Mouse (Mus musculus): ENCODE measurements around the gene Phf23.

Phf23 gene

DNA sequence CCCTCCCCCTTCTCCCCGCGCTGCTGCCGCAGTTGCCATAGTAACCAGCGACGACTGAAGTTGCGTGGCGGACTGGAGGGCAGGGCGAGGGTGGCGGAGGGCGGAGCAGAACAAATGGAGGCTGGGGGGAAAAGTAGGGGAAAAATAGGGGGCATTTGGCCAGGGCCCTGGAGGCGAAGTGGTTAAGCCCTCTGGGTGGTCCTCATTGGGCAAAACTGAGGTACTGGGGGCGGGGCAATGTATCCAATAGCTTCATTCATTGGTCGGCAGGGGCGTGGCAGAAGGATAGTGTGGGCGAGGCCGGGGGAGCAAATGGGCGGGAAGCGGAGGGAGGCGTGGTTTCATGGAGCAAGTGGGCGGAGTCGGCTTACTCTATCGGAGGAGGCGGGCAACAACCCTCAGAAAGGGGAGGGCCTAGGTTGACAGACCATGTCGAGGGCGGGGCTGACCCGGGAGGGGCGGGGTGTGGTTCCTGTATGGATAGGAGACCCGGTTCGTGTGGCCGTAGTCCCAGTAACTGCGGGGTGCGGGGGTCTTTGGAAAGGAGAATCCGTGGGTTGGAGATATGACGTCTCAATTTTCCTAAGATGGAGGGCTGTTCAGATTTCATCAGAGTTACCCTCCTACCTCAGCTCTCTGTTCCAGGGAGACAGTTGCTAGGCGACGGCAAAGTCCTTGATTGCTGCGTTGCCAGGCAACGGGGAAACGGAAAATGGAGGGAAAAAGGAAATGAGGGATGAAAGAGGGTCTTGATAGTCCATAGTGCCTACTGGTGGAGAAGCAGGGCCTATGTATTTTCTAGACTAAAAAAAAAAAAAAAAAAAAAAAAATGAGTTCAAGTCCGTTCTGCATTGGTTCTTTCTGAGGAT, 25.9 kb downstream of the Phf23 start:
- DNase-seq (ENCODE audit: low spot score in 2 of 2): peak; percentile 97

DNA sequence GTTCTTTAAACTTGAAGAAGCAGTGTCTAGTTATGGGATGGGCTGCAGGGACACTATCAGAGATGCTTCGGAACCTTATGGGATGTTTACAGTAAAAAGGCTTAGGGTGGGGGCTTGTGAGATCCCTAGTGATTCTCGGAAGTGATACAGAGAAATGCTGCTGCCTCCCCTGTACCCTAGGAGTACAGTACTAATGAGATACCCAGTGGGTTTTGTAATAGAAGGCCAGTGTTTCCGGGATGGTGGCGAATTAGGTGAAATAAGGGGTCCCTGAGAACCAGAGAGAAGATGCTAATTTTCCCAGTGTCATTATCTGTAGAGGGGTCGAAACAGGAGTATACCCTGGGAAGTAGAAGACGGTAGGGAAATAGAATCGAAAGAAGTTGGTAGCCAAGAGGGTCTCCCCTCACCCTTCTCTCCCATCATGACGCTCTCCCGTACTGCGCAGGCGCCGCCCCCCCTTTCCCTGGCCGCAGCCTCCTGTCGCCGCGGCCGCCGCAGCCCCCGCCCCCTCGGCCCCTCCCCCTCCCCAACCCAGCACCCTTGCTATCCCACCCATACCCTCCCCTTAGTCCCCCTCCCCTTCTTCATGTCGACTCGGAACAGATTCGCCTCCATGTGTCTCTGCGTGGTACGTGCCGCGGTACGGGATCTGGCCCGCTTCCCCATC, 28.0 kb downstream of the Phf23 start:
- no peak for DNase-seq (ENCODE audit: low spot score in 2 of 2)

DNA sequence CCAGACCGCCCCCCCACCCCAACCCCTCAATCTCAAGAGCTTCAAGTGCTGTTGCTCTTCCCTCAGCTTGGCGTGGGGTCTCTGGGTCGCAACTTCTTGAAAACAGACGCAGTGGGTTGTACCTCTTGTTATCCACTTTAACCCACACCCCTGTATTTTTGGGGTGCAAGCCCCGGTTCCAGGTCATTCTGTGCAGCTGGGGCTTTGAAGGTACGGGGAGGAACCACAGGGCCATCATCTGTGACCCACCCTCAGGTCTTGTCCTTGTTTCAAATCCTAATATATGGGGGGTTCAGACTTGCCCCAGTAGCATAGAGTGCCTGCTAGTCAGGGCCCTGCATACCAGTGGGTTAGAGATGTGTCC, 28.6 kb downstream of the Phf23 start:
- no peak for DNase-seq (ENCODE audit: low spot score in 2 of 2)

DNA sequence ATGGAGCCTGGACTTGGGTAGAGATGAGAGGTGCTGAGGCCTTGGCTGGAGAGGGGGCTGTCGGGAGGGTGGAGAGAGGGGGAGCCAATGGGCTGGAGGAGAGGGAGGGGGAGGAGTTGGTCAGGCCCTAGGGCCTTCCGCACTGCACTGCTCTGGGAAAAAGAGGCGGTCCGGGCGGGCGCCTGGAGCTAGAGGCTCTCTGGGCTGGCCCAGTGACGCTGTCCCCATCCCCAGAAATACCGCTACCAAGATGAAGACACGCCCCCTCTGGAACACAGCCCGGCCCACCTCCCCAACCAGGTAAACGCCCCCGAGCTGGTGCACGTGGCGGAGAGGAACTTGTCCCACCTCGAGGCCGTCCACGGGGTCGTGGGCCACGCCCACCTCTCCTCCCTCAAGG, 31.1 kb downstream of the Phf23 start:
- no peak for DNase-seq (ENCODE audit: low spot score in 2 of 2)

DNA sequence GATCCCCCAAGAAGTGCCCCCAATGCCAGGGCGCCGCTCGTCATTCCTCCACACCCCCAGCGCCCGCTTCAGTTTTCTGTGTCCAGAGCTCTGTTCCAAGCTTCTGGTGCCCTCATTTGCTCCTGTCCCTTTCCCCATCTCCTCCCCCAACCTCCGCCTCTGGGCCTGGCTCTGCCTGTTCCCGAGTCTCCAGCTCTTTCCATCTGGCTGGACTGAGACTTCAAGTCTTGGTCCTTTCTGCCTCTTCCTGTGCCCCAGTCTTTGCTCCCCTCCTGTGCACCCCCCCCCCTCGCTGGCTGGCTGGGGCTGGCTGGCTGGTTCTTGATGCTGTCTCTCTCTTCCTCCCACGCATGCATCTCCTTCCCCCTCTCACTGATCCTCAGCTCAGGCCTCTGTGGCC, 31.8 kb downstream of the Phf23 start:
- DNase-seq (ENCODE audit: low spot score in 2 of 2): no peak

DNA sequence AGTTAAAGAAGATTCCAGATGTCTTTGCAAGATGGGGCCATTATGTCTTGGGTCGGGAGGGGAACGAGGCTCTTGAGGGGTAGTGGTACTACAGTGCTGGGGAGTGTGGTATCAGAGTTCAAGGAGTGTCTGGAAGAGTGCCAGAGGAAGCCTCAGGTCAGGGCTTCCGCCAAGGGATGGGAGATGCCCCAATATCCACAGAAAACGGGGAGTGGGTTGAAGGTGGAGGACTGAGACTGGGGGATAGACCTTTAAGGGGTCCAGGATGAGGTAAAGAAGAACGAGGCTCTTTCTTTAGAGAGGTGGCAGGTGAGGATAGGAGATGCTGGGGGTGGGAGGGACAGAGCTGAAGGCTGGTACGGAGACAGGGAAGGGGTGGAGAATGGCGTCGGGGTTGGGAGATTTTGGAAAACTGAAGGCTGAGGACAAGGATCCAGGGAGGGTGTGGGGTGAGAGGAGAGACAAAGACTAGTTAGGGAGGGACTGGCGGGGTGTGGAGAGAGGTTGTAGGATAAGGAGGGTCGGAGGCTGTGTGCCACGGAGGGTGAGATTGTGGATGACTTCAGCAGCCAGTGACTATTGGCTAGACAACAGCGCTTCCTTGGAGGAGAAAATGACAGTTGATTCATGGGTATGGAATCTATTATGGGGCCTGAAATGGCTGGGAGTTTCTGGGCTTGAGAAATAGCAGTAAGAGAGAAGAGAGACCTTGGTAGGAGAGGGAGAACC, 33.0 kb downstream of the Phf23 start:
- DNase-seq (ENCODE audit: low spot score in 2 of 2): no peak

DNA sequence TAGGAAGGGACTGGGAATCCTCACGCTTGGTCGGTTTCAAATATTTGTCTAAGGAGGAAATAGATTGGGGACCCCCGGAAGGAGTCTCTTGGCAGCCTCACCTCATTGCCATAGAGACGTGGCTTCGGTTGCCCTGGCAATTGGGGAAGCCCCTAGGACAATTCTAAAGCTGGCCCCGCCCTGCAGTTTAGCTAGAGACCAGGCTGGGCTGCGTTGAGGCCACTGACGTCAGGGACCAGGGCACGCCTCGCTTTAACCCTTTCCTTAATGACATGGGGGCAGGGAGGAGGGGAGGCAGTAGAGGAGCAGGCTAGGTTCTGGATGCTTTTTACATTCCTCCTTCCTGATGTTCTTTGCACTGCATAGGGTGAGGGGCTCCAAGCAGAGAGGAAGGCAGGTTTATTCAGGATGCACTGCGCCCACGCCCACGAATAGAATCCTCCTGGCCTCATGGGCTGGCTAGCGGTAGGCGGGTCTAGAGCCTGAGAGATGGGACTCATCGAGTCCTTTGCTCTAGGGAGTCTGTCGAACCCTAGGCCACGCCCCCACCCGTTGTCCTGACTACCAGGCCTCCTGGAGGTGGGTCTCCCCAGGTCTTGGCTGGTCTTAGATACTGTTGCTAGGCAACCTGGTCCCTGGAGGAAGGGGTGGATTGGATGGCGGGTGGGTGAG, 33.7 kb downstream of the Phf23 start:
- DNase-seq (ENCODE audit: low spot score in 2 of 2): peak; percentile 90 to 93

DNA sequence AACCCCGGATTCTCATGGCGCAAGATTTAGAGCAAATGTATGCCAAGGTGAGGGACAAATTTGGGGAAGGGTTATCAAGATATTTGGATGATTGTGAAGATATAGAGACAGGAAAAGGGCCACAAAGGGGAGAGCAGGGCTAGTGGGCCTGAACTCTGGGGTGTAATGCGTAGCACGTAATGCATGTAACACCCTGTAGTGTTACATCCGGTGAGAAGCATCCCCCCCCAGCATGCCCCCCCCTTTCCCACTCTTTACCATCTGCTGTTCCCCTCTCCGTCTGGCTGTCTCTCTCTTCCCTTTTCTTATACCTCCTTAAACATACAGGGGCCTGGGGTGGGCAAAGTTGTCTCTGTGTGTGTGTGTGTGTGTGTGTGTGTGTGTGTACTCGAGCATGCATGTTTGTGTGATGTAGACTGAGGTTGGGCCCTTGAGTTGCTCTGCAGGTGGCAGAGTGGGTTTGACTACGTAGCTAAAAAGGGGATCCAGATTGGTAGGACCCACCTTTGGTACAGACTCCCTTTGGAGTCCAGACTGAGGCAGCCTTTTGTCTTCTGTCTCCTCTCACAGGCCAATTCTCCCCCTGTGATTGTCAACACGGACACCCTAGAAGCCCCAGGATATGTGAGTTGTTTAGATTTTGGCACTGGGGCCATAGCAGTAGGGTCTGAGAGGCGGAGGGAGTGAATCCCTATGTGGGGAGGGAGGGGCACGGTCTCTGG, 34.4 kb downstream of the Phf23 start:
- DNase-seq (ENCODE audit: low spot score in 2 of 2): no peak

DNA sequence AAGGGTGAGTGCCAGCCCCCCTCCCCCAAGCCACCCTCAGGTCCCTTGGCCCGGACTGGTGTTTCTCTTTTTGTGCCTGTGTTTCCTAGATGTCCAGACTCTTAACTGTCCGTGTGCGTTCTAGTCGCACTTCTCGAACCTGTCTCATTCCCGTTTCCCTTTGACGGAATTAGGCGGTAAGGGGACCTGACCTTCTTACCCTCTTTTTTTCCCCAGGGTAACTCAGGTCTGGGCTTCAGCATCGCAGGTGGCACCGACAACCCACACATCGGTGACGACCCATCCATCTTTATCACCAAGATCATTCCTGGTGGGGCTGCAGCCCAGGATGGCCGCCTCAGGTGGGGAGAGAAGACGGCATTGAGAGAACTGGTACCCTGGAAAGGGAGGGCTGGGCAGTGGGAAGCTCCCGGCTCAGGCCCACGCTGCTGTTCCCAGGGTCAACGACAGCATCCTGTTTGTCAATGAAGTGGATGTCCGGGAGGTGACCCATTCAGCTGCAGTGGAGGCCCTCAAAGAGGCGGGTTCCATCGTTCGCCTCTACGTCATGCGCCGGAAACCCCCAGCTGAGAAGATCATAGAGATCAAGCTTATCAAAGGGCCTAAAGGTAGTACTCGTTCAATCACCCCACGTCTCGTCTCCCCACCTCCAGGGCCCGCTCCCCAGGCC, 35.2 kb downstream of the Phf23 start:
- no peak for DNase-seq (ENCODE audit: low spot score in 2 of 2)

DNA sequence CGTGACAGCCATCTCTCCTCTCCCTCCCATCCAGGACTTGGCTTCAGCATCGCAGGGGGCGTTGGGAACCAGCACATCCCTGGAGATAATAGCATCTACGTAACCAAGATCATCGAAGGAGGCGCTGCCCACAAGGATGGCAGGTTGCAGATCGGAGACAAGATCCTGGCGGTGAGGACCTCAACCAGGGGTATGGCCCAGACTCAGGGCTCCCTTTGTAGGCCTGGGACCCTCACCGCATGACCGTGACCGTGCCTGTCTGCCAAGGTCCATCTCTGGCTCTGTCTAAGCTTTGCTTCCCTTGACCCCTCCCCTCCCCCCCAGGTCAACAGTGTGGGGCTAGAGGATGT, 35.7 kb downstream of the Phf23 start:
- DNase-seq (ENCODE audit: low spot score in 2 of 2): no peak

DNA sequence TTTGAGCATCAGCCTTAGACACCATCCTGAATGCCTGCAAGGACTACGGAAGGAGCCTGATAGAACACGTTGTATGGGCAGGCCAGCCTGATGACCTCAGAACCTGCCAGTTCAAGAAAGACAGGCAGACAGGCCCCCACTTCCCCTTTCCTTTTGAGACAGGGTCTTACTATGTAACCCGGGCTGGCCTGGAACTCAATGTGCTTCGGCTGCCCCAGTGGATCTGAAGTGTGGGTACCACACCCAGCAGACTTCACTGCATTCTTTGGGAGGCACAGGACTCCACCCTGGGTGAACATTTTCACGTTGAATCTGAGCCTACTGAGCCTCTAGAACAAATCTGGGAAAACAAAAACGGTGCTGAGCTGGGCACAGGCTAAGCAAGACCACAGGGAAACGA, 42.6 kb downstream of the Phf23 start:
- DNase-seq (ENCODE audit: low spot score in 2 of 2): no peak

DNA sequence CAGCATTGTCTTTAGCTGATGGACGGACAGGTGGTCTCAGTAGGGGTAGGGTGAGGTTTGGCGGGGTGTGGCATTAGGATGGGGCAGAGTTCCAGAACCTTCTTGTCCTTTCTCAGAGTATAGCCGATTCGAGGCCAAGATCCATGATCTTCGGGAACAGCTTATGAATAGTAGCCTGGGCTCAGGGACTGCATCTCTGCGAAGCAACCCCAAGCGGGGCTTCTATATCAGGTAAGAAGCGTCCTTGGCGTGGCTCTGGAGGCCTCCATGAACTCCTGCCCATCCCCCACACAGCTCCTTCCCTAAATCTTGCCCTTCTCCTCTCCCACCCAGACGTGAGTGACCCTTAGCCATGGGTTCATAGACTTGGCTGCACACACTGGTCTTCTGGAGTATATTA, 44.1 kb downstream of the Phf23 start:
- no peak for DNase-seq (ENCODE audit: low spot score in 2 of 2)

DNA sequence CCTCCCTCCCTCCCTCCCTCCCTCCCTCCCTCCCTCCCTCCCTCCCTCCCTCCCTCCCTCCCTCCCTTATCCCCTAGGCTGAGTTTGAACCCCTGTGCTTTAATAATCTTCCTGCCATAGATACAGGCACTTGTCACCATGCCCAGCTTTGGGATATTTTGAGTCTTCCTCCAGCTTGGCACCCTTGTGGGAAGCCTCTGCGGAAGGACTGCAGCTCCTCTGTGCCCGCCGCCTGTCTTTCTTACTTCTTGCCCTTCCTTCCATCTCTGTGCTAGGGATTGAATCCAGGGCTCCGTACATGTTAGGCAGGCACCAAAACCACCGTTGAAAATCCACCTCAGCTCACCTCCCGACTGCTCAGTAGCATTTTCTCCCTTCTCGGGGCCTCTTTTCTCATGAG, 44.6 kb downstream of the Phf23 start:
- DNase-seq (ENCODE audit: low spot score in 2 of 2): no peak

DNA sequence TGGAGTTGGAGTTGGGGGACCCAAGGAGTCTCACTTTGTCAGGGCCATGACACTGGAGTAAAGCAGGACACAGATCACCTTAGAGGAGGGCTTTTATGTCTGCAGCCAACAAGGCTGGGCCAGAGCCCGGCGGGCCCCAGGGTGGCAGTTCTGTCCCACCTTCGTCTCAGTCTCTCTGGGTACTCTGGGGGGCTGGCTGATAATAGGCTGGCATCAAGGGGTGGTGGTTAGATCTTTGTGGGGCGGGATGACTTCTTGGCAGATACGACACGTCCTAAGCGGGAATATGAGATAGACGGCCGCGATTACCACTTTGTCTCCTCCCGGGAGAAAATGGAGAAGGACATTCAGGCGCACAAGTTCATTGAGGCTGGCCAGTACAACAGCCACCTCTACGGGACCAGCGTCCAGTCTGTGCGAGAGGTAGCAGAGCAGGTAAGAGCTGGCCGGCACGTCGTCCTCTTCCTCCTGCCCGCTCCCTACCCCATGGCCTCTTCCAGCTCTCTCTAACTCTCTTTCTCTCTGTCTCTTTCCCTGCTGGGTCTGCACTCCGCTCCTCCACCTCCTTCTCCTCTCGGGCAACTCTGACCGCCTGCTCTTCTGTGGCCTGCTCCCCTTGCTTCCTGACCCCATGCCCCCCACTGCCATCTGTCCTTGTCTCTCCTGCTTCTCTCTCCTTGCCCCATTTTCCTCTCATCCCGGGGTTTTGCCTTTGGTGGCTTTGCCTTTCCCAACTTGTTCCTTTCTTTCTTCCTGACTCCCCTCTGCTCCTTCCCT, 46.9 kb downstream of the Phf23 start:
- DNase-seq (ENCODE audit: low spot score in 2 of 2): no peak

DNA sequence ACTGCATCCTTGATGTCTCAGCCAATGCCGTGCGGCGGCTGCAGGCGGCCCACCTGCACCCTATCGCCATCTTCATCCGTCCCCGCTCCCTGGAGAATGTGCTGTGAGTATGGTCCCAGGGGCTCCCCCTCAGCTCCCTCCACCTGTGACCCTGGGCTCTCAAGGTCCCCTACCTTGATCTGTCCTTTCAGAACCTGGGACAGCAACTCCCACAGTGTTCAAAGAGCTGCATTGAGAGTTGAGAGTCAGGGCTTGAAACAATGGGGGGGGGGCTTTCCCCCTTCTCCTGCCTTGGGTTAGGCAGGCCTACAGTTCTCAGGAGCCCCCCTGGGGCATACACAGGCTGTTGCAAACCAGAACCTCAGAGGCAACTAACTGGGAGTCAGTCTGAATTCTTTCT, 48.1 kb downstream of the Phf23 start:
- DNase-seq (ENCODE audit: low spot score in 2 of 2): no peak

DNA sequence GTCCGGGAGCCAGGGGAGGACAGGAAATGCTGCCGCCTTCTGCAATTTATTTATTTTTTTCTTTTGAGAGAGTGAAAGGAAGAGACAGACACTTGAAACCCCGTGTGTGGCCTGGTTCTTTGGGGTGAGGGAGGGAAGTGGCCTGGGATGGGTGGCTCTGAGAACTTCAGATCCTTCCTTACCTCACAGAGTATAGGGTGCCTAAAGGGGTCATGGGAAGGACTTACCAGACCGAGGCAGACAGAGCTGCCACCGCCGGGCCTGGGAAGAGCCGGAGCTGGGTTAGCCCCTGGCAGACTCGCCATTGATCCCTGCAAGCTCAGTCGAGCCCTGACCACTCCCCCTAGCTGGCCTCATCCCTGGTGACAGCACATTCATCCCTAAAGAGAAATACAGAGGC, 49.9 kb downstream of the Phf23 start:
- DNase-seq (ENCODE audit: low spot score in 2 of 2): no peak

DNA sequence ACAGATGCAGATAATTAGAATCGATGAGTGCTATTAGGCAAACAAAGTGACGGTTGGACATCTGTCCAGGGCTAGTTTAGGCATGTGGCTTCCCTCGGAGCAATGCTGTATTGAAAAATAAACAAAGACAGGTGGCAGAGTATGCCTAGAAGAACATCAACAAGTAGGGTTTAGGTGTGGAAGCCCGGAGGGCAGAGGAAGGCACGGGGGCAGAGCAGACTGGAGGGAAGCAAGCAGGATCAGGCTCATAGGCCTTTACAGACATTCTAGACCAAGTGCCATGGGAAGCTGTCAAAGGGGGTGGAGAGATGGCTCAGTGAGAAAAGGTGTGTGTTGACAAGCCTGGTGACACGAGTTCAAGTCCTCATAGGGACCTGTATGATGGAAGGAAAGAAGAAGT, 53.8 kb downstream of the Phf23 start:
- no peak for DNase-seq (ENCODE audit: low spot score in 2 of 2)

Data from natural killer cell, adult 2 months (primary cell).